Mouse (Mus musculus) CH12.LX (cell line): ENCODE measurements around the gene P4hb. TPM values are rescaled to one million over a fixed set of nuclear protein-coding genes. Genes with fewer than 3 reads are reported as not detected.

ENCODE experiments used
- DNase-seq: peaks from one replicate; pipeline ENCODE4 v3.0.0-alpha.2; 2013; ENCODE audit errors: extremely low read depth
- H3K27ac ChIP-seq: 2 replicates; pipeline ENCODE4 v1.5.1; 2012; ENCODE audit warnings: low read depth, mild to moderate bottlenecking, control low read depth, moderate library complexity; ENCODE audit not compliant: insufficient read depth
- H3K27me3 ChIP-seq: replicated peaks from 2 replicates; pipeline ENCODE3; 2012; ENCODE audit warnings: inconsistent platforms
- H3K36me3 ChIP-seq, 2 experiments: replicated peaks in 1 of 2; 2 replicates each; pipeline versions ENCODE3 to v1.6.1; 2012; ENCODE audit warnings: inconsistent platforms in 1 of 2, low read length in 1 of 2, mild to moderate bottlenecking in 1 of 2, mixed read lengths in 1 of 2, moderate library complexity in 1 of 2; ENCODE audit not compliant: control insufficient read depth in 1 of 2, insufficient read depth in 1 of 2
- H3K4me1 ChIP-seq, 2 experiments: 2 replicates each; pipeline ENCODE4 v1.6.1; 2012; ENCODE audit warnings: inconsistent platforms in 1 of 2, moderate library complexity in 1 of 2; ENCODE audit not compliant: insufficient read depth in 2 of 2, control insufficient read depth in 1 of 2
- H3K4me2 ChIP-seq: 2 replicates; pipeline ENCODE4 v1.6.1; 2012; ENCODE audit warnings: low read depth, mild to moderate bottlenecking, control low read depth; ENCODE audit not compliant: poor library complexity, insufficient read depth, severe bottlenecking
- H3K4me3 ChIP-seq, 3 experiments: fragments of 150-350 bp in 1 of 3; sonication (generic) in 1 of 3; replicated peaks in 1 of 3; 2 replicates each; pipeline versions ENCODE3 to v1.5.1; 2011 to 2012; ENCODE audit warnings: low read depth in 2 of 3, low read length in 2 of 3, mild to moderate bottlenecking in 2 of 3, moderate library complexity in 2 of 3, control low read depth in 1 of 3, improper control_type of control experiment in 1 of 3, inconsistent platforms in 1 of 3, mixed read lengths in 1 of 3; ENCODE audit not compliant: poor library complexity in 1 of 3
- H3K79me2 ChIP-seq: replicated peaks from 2 replicates; pipeline ENCODE4 v1.6.1; 2012; ENCODE audit warnings: mild to moderate bottlenecking, moderate library complexity; ENCODE audit not compliant: control insufficient read depth, poor library complexity, insufficient read depth, severe bottlenecking; ENCODE audit errors: extremely low read depth
- H3K9ac ChIP-seq: 2 replicates; pipeline ENCODE4 v1.6.1; 2012; ENCODE audit warnings: low read depth, mild to moderate bottlenecking, control low read depth, moderate library complexity; ENCODE audit not compliant: insufficient read depth
- H3K9me3 ChIP-seq: replicated peaks from 2 replicates; pipeline ENCODE3; 2012; ENCODE audit warnings: low read length, inconsistent platforms, mixed read lengths
- BHLHE40 ChIP-seq: IDR thresholded peaks from 2 replicates; pipeline ENCODE4 v1.6.1; 2011; ENCODE audit warnings: mild to moderate bottlenecking, low read depth, low read length, improper control_type of control experiment
- CHD1 ChIP-seq: IDR thresholded peaks from 2 replicates; pipeline ENCODE4 v1.6.1; 2012; ENCODE audit warnings: low read depth, low read length, improper control_type of control experiment, inconsistent platforms
- CHD2 ChIP-seq: IDR thresholded peaks from 2 replicates; pipeline ENCODE4 v1.6.1; 2011; ENCODE audit warnings: low read length, improper control_type of control experiment
- CTCF ChIP-seq, 2 experiments: IDR thresholded peaks in 1 of 2; conservative IDR thresholded peaks in 1 of 2; 2 replicates each; pipeline ENCODE4 v1.5.1; 2011 to 2012; ENCODE audit warnings: low read depth in 2 of 2, low read length in 2 of 2, improper control_type of control experiment in 1 of 2, inconsistent platforms in 1 of 2, mild to moderate bottlenecking in 1 of 2, moderate library complexity in 1 of 2
- E2F4 ChIP-seq: IDR thresholded peaks from 2 replicates; pipeline ENCODE4 v1.6.1; 2011; ENCODE audit warnings: low read depth, low read length, improper control_type of control experiment; ENCODE audit not compliant: insufficient replicate concordance
- ELF1 ChIP-seq: IDR thresholded peaks from 2 replicates; pipeline ENCODE4 v1.6.1; 2014; ENCODE audit warnings: low read depth, mild to moderate bottlenecking, inconsistent platforms, low read length, improper control_type of control experiment
- EP300 ChIP-seq: IDR thresholded peaks from 2 replicates; pipeline ENCODE4 v1.6.1; 2011; ENCODE audit warnings: low read length, improper control_type of control experiment
- ETS1 ChIP-seq: conservative IDR thresholded peaks from 2 replicates; pipeline ENCODE4 v1.6.1; 2012; ENCODE audit warnings: low read depth, mild to moderate bottlenecking, inconsistent platforms, low read length, improper control_type of control experiment, moderate library complexity
- GABPA ChIP-seq: IDR thresholded peaks from 2 replicates; pipeline ENCODE4 v1.6.1; 2012; ENCODE audit warnings: low read depth, low read length, improper control_type of control experiment, inconsistent platforms; ENCODE audit not compliant: insufficient replicate concordance
- HCFC1 ChIP-seq: IDR thresholded peaks from 2 replicates; pipeline ENCODE4 v1.6.1; 2012; ENCODE audit warnings: low read depth, mild to moderate bottlenecking, inconsistent platforms, low read length, improper control_type of control experiment
- IRF4 ChIP-seq: IDR thresholded peaks from 2 replicates; pipeline ENCODE4 v1.6.1; 2014; ENCODE audit warnings: low read depth, mild to moderate bottlenecking, inconsistent platforms, low read length, improper control_type of control experiment
- JUN ChIP-seq: IDR thresholded peaks from 2 replicates; pipeline ENCODE4 v1.6.1; 2011; ENCODE audit warnings: low read depth, mild to moderate bottlenecking, low read length, improper control_type of control experiment, moderate library complexity; ENCODE audit not compliant: insufficient read depth
- JUND ChIP-seq: conservative IDR thresholded peaks from 2 replicates; pipeline ENCODE4 v1.6.1; 2011; ENCODE audit warnings: low read depth, low read length, improper control_type of control experiment
- KAT2A ChIP-seq: IDR thresholded peaks from 2 replicates; pipeline ENCODE4 v1.6.1; 2012; ENCODE audit warnings: low read length, improper control_type of control experiment, inconsistent platforms; ENCODE audit not compliant: insufficient replicate concordance
- MAFK ChIP-seq: IDR thresholded peaks from 2 replicates; pipeline ENCODE4 v1.6.1; 2011; ENCODE audit warnings: low read length, improper control_type of control experiment; ENCODE audit not compliant: insufficient replicate concordance
- MAX ChIP-seq: IDR thresholded peaks from 2 replicates; pipeline ENCODE4 v1.6.1; 2011; ENCODE audit warnings: low read length, improper control_type of control experiment
- MAZ ChIP-seq: IDR thresholded peaks from 2 replicates; pipeline ENCODE4 v1.6.1; 2012; ENCODE audit warnings: low read depth, mild to moderate bottlenecking, inconsistent platforms, low read length, improper control_type of control experiment, moderate library complexity
- MEF2A ChIP-seq: IDR thresholded peaks from 2 replicates; pipeline ENCODE4 v1.6.1; 2014; ENCODE audit warnings: low read depth, mild to moderate bottlenecking, inconsistent platforms, low read length, improper control_type of control experiment, borderline replicate concordance
- MXI1 ChIP-seq: IDR thresholded peaks from 2 replicates; pipeline ENCODE4 v1.6.1; 2011; ENCODE audit warnings: mild to moderate bottlenecking, low read depth, low read length, improper control_type of control experiment
- MYC ChIP-seq: IDR thresholded peaks from 2 replicates; pipeline ENCODE4 v1.6.1; 2011; ENCODE audit warnings: low read depth, mild to moderate bottlenecking, improper control_type of control experiment, low read length
- NELFE ChIP-seq: IDR thresholded peaks from 2 replicates; pipeline ENCODE4 v1.6.1; 2011; ENCODE audit warnings: low read depth, low read length, improper control_type of control experiment
- NRF1 ChIP-seq: IDR thresholded peaks from 2 replicates; pipeline ENCODE4 v1.6.1; 2014; ENCODE audit warnings: low read depth, mild to moderate bottlenecking, inconsistent platforms, low read length, improper control_type of control experiment, moderate library complexity
- PAX5 ChIP-seq: IDR thresholded peaks from 2 replicates; pipeline ENCODE4 v1.6.1; 2012; ENCODE audit warnings: low read length, inconsistent platforms, mixed read lengths
- POLR2A ChIP-seq: IDR thresholded peaks from 2 replicates; pipeline ENCODE4 v1.6.1; 2011; ENCODE audit warnings: low read depth, mild to moderate bottlenecking, improper control_type of control experiment, low read length
- POLR2AphosphoS2 ChIP-seq: IDR thresholded peaks from 2 replicates; pipeline ENCODE4 v1.6.1; 2011; ENCODE audit warnings: low read depth, low read length, improper control_type of control experiment
- RAD21 ChIP-seq: IDR thresholded peaks from 2 replicates; pipeline ENCODE4 v1.6.1; 2011; ENCODE audit warnings: low read depth, mild to moderate bottlenecking, low read length, improper control_type of control experiment, moderate library complexity
- RCOR1 ChIP-seq: conservative IDR thresholded peaks from 2 replicates; pipeline ENCODE4 v1.6.1; 2012; ENCODE audit warnings: low read depth, mild to moderate bottlenecking, inconsistent platforms, low read length, improper control_type of control experiment
- SIN3A ChIP-seq: IDR thresholded peaks from 2 replicates; pipeline ENCODE4 v1.6.1; 2012; ENCODE audit warnings: low read length, improper control_type of control experiment, inconsistent platforms
- SMC3 ChIP-seq: IDR thresholded peaks from 2 replicates; pipeline ENCODE4 v1.6.1; 2011; ENCODE audit warnings: low read depth, low read length, improper control_type of control experiment
- TBP ChIP-seq: conservative IDR thresholded peaks from 2 replicates; pipeline ENCODE4 v1.6.1; 2011; ENCODE audit warnings: low read depth, low read length, improper control_type of control experiment
- TCF12 ChIP-seq: IDR thresholded peaks from 2 replicates; pipeline ENCODE4 v1.6.1; 2014; ENCODE audit warnings: low read depth, mild to moderate bottlenecking, inconsistent platforms, low read length, improper control_type of control experiment
- UBTF ChIP-seq: IDR thresholded peaks from 2 replicates; pipeline ENCODE4 v1.6.1; 2012; ENCODE audit warnings: low read depth, mild to moderate bottlenecking, inconsistent platforms, low read length, improper control_type of control experiment, moderate library complexity
- USF1 ChIP-seq: IDR thresholded peaks from 2 replicates; pipeline ENCODE4 v1.6.1; 2014; ENCODE audit warnings: low read depth, mild to moderate bottlenecking, inconsistent platforms, low read length, improper control_type of control experiment
- USF2 ChIP-seq: conservative IDR thresholded peaks from 2 replicates; pipeline ENCODE4 v1.6.1; 2011; ENCODE audit warnings: low read depth, low read length, improper control_type of control experiment
- ZC3H11A ChIP-seq: IDR thresholded peaks from 2 replicates; pipeline ENCODE4 v1.6.1; 2012; ENCODE audit warnings: low read depth, mild to moderate bottlenecking, inconsistent platforms, low read length, improper control_type of control experiment
- ZKSCAN1 ChIP-seq: IDR thresholded peaks from 2 replicates; pipeline ENCODE4 v1.6.1; 2012; ENCODE audit warnings: low read depth, inconsistent platforms, low read length, improper control_type of control experiment, borderline replicate concordance
- ZMIZ1 ChIP-seq: IDR thresholded peaks from 2 replicates; pipeline ENCODE4 v1.6.1; 2012; ENCODE audit warnings: low read depth, mild to moderate bottlenecking, inconsistent platforms, low read length, improper control_type of control experiment
- ZNF384 ChIP-seq: IDR thresholded peaks from 2 replicates; pipeline ENCODE4 v1.6.1; 2012; ENCODE audit warnings: low read depth, low read length, improper control_type of control experiment, inconsistent platforms
- dilution Hi-C: fragments of 300-500 bp; cut with MboI; formaldehyde crosslinking; loops from 2 replicates; pipeline ENCODE4 v1.14.3; 2020; ENCODE audit warnings: low sequenced_read_pairs; ENCODE audit not compliant: extremely low pct_unique_long_range_greater_than_20kb, extremely low pct_ligation_motif_present
- in situ Hi-C: fragments of 300-500 bp; cut with MboI; formaldehyde crosslinking; loops from 3 replicates; pipeline ENCODE4 v1.14.3; 2019; ENCODE audit warnings: low sequenced_read_pairs, low pct_ligation_motif_present, low pct_unique_long_range_greater_than_20kb, mixed read lengths
- polyA plus RNA-seq: library from polyadenylated mRNA; unstranded; fragments of >175 nt; gene quantifications from 2 replicates; pipeline ENCODE4 v1.2.1, GENCODE M21; 2012; ENCODE audit warnings: low read depth; ENCODE audit not compliant: insufficient read length
- total RNA-seq, 2 experiments: library from RNA; depleted of rRNA; stranded (reverse); fragments of 300-350 nt in 1 of 2; fragments of >200 nt in 1 of 2; gene quantifications; 2 replicates each; pipeline ENCODE4 v1.2.3; 2012 to 2014

P4hb gene
- total and polyA plus RNA-seq, 3 experiments = 486 to 644 (median 531) TPM

DNA sequence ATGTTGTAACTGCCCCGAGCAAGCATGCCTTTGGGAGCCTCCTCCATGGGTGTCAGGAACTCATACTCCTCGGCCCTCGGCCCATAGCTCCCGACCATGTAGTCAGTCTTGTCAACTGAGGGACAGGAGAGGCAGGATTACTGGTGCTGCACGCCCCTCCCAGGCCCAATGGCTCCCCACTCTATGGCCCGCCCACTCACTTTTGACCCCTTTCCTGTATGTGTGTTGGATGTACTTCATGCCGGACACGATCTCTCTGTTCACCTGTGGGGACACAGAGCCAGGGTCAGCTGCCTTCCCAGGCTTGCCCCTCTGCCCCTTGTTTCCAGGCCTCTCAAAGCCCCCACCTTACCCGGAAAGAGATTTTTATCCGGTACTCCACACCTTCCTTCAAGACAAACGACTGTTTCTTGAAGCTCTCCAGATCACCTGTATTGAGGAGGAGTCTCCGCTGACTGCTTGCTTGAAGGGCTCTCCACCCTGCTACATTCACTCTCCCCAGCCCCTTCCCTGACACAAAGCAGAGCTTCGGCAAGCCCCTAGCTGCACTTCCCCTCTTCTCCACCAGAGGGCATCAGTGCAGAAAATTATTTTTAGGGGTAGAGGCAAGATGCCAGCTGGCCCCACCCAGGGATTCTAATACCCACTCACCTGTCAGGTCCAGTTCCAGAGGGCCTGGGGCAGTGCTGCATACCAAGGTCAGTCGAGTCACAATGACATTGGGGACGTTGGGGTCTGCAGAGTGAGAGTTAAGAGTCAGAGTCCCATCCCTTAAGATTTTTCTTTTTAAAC lies 6.5 kb upstream of the P4hb start:
- peaks cover 36 to 54% of the 10 kb centered on the region in 2 experiments for H3K36me3 ChIP-seq
- peaks cover 11 to 63% of the 10 kb centered on the region in 2 experiments for H3K4me1 ChIP-seq
- in situ Hi-C loops = no loop called here
- peak overlapping the region; percentile 93; the same call in 1 of the 2 replicates for H3K9ac ChIP-seq
- no peaks in the 10 kb centered on the region for H3K27me3 ChIP-seq
- H3K79me2 ChIP-seq = peaks cover 27% of the 10 kb centered on the region
- peak; percentile 84 for DNase-seq
- H3K4me2 ChIP-seq = peak overlapping the region; percentile 95
- peaks cover 4% of the 10 kb centered on the region for H3K9me3 ChIP-seq
- dilution Hi-C loops = no loop called here
- no peak overlapping the region for H3K27ac ChIP-seq
- peak overlapping the region; percentile 77 to 99 (median 85) for H3K4me3 ChIP-seq
- no peak for TF ChIP-seq E2F4
- TF ChIP-seq MXI1 = no peak
- TF ChIP-seq ZKSCAN1 = no peak
- no peak for TF ChIP-seq CHD1
- peak; percentile 69 for TF ChIP-seq SMC3
- no peak for TF ChIP-seq IRF4
- TF ChIP-seq NRF1 = no peak; the same call in 1 of the 2 replicates
- TF ChIP-seq USF2 = no peak
- no peak for TF ChIP-seq JUN
- TF ChIP-seq RAD21 = peak; percentile 28
- no peak for TF ChIP-seq ZMIZ1
- 0 out of 2 replicates have a peak, but pooled peaks have one; percentile 34 for TF ChIP-seq TCF12
- TF ChIP-seq UBTF = no peak
- TF ChIP-seq TBP = no peak
- no peak for TF ChIP-seq ZNF384
- TF ChIP-seq HCFC1 = no peak
- TF ChIP-seq CHD2 = no peak
- no peak for TF ChIP-seq MYC
- TF ChIP-seq MAFK = no peak
- peak; percentile 85 for TF ChIP-seq MEF2A
- no peak for TF ChIP-seq BHLHE40
- no peak for TF ChIP-seq ZC3H11A
- no peak for TF ChIP-seq POLR2AphosphoS2
- no peak for TF ChIP-seq NELFE
- TF ChIP-seq PAX5 = no peak
- TF ChIP-seq EP300 = no peak
- no peak for TF ChIP-seq KAT2A
- TF ChIP-seq CTCF (conservative IDR thresholded peaks at IDR 0.05 in 1 of 2, IDR thresholded peaks at IDR 0.05 in 1 of 2; ENCODE audit: low read depth in 2 of 2, low read length in 2 of 2) = peak; percentile 86 to 98
- no peak for TF ChIP-seq GABPA
- TF ChIP-seq JUND = no peak
- TF ChIP-seq MAX = no peak
- peak; percentile 61 for TF ChIP-seq SIN3A
- TF ChIP-seq MAZ = no peak
- no peak; the same call in 1 of the 2 replicates for TF ChIP-seq POLR2A
- TF ChIP-seq ETS1 = no peak
- no peak for TF ChIP-seq RCOR1
- TF ChIP-seq ELF1 = no peak
- no peak for TF ChIP-seq USF1
